Mouse (Mus musculus): Measurements from ENCODE around the gene Pex11b. TPM values are rescaled to one million over a fixed set of nuclear protein-coding genes. Genes with fewer than 3 reads are reported as not detected.
A peak's percentile ranks its signal among the peaks of the same experiment; 100 is the strongest.
"Not testable (repeated sequence)": the region's sequence is repeated elsewhere in the genome, so short reads cannot be mapped to it uniquely, and the experiment has no call there.

Pex11b gene
- total RNA-seq, 2 experiments from 2014 or later: 9.7 to 49.5 TPM

DNA sequence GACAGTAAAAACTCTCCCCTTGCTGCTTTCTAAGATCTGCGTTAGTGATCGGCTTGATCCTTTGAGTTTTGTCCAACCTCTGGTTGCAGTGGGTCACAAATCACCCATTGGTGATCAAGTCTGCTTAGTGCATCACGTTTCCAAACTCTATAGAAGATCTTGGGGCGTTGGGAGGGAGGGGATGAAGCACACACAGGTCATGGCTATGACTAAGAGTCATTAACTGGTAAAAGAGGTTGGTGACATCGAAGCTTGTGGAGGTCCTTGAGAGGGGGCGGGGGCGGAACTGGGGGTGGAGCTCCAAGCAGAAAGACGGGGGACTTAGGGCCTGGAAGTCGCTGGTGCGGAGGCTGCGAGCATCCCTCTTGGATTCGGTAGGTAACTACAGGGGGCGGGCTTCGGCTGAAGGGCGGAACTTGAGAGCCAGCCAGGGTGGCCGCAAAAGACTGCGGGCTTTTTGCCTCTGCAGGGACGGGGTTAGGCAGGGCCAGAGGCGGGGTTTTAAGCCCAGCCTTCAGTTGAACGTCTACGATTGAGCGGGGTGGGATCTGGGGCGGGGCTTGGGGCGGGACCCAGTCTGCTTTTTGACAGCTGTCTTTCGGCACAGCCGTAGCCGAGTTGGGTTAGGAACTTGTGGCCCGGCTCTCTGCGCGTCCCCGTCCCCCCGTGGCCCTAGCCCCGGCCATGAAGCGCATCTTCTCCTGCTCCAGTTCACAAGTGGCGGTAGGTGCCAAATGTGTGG, 34.7 kb downstream of the Pex11b start, which contains the start of gene Ankrd35:
TSS of gene Ankrd35 (plus strand) at position 405 of the 742 bp plus-strand sequence.
- ATAC-seq (replicated peaks; ENCODE audit: low FRiP score, low TSS enrichment, poor library complexity, severe bottlenecking): peak; percentile 97

GRCm38 (mm10) chr3:96671519-96671918, 36.3 kb downstream of the Pex11b start:
- ATAC-seq (replicated peaks; ENCODE audit: low FRiP score, low TSS enrichment, poor library complexity, severe bottlenecking): no peak

DNA sequence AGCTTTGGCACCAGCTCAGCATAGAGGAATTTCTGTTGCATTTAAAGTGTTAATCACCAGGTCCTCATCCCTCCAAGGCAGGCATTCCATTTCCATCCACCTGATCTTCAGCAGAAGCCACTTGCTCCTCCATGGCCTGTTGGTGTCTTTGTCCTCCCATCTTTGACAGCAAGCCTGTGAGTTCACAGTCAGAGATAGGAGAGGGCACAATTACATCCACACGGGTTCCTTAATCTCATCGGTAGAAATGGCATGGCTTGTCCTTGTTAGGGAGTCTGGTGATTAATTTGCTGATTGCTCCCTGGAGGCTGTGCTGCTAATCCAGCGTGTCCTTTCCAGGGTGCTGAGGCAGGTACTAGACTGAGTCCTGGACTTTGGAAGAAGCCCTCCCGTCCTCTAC, 38.3 kb downstream of the Pex11b start:
- no peak for ATAC-seq (replicated peaks; ENCODE audit: low FRiP score, low TSS enrichment, poor library complexity, severe bottlenecking)

DNA sequence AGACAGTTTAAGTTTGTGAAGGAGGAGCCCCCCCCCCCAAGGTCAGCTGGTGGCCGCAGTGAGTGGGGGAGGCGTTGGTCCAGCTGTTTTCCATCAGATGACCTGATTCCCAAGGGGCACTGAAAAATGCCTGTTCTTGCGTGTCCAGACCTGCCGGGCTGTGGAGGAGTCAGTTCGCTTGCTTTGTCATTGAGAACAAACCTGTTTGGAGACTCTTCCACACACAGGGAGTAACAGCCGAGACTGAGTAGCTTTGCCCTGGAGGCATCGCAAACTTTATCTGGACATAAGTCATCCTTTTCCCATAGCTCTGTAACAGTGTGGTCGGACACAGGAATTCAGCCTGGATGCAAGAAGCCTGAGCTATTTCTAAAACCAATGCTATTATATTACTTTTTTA, 39.3 kb downstream of the Pex11b start:
- ATAC-seq (replicated peaks; ENCODE audit: low FRiP score, low TSS enrichment, poor library complexity, severe bottlenecking): no peak

DNA sequence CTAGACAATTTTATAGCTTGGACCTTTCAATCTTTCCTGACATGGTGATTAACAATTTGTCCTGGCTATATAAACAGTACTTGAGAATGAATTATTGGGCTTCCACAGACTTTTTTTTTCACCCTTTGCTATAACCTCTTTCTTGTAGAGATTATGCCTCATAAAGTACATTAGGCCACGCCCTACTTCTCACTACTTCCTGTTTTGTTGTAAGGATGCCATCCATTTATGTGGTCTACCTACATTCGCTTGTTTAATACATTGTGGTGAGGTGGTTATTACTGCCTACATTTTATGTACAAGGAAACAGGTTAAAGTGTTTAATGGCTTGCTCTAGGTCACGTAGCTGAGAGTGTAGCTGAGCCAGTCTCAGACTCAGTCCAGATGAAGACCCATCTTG, 40.0 kb downstream of the Pex11b start:
- ATAC-seq (replicated peaks; ENCODE audit: low FRiP score, low TSS enrichment, poor library complexity, severe bottlenecking): no peak

DNA sequence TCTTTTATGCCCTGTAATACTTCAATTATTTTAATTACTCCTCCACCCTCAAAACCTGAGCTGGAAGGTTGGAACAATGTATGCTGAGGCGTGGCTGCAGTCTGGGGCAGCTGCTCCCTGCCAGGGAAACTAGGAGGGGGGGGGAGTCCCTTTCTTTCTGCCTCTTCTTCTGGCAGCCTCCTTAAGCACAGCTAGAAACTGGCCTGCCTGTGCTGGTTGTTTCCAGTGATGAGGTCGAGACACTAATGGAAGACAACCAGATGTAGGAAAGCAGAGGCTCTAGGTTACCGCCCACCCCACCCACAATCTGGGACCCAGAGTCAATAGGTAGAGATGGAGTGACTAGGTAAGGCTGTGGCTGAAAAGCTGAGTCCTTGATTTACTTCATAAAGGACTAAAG, 40.5 kb downstream of the Pex11b start:
- ATAC-seq (replicated peaks; ENCODE audit: low FRiP score, low TSS enrichment, poor library complexity, severe bottlenecking): no peak

DNA sequence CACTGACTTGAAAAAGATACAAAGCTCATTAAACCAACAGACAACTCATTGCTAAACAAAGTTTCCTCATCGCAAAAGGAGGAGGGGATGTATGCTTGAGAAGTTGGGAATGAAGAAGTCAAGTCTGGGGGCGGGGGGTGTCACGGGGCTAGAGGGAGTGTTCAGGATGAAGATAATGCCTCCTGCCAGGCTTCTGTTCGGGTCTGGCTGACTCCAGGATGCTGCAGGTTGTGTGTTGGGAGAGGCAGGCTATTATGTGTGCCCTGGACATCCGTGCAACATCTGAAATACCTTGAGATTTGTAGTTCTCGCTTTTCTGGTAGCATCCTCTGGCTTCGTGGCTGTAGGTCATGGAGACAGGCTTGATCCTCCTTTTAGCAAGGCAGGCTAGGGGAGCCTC, 43.3 kb downstream of the Pex11b start:
- ATAC-seq (replicated peaks; ENCODE audit: low FRiP score, low TSS enrichment, poor library complexity, severe bottlenecking): no peak

- ATAC-seq (replicated peaks; ENCODE audit: low FRiP score, low TSS enrichment, poor library complexity, severe bottlenecking): peak; percentile 42
Measured at GRCm38 (mm10) chr3:96679159-96679674, 44.0 kb downstream of the Pex11b start.

GRCm38 (mm10) chr3:96680269-96680956, 45.2 kb downstream of the Pex11b start:
- no peak; the same call in 1 of the 2 replicates for ATAC-seq (replicated peaks; ENCODE audit: low FRiP score, low TSS enrichment, poor library complexity, severe bottlenecking)

DNA sequence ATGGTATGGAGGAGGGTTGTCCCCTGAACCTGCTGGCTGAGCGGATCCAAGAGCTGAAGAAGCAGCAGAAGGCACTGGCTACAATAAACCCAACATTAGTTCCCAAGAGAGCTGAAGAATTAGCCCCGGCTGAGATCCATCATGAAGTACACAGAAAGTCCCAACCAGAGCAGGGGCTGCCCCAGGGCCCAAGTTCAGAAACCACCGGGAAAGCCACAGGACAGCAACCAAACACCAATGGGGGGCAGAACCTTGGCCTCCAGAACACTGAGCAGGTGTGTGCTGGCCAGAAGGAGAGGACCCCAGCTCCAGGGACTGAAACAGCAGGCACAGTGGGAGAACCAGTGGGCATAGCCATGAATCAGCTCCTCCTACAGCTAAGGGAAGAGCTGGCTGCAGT, 48.3 kb downstream of the Pex11b start:
- no peak for ATAC-seq (replicated peaks; ENCODE audit: low FRiP score, low TSS enrichment, poor library complexity, severe bottlenecking)

- no peak for ATAC-seq (replicated peaks; ENCODE audit: low FRiP score, low TSS enrichment, poor library complexity, severe bottlenecking)
Measured at GRCm38 (mm10) chr3:96684151-96684821, 49.1 kb downstream of the Pex11b start.

- 0 out of 2 replicates have a peak, but pooled peaks have one; percentile 34 for ATAC-seq (replicated peaks; ENCODE audit: low FRiP score, low TSS enrichment, poor library complexity, severe bottlenecking)
Measured at GRCm38 (mm10) chr3:96684822-96685156, 49.6 kb downstream of the Pex11b start.

DNA sequence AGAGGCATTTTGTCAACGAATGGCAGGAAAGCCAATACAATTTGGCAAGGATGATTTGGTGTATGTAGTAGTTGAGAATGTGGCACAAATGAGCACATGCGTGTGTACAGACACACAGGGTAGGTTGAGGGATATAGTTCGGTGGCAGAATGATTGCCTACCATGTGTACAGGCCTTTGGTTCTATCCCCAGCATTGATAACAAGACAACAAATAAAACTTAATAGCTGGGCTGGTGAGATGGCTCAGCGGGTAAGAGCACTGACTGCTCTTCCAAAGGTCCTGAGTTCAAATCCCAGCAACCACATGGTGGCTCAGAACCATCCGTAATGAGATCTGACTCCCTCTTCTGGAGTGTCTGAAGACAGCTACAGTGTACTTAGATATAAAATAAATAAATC, 50.9 kb downstream of the Pex11b start:
- not testable (repeated sequence) for ATAC-seq (replicated peaks; ENCODE audit: low FRiP score, low TSS enrichment, poor library complexity, severe bottlenecking)

GRCm38 (mm10) chr3:96688854-96689253, 53.7 kb downstream of the Pex11b start:
- ATAC-seq (replicated peaks; ENCODE audit: low FRiP score, low TSS enrichment, poor library complexity, severe bottlenecking): no peak

- peak; percentile 72 for ATAC-seq (replicated peaks; ENCODE audit: low FRiP score, low TSS enrichment, poor library complexity, severe bottlenecking)
Measured at GRCm38 (mm10) chr3:96690298-96690697, 55.1 kb downstream of the Pex11b start.

DNA sequence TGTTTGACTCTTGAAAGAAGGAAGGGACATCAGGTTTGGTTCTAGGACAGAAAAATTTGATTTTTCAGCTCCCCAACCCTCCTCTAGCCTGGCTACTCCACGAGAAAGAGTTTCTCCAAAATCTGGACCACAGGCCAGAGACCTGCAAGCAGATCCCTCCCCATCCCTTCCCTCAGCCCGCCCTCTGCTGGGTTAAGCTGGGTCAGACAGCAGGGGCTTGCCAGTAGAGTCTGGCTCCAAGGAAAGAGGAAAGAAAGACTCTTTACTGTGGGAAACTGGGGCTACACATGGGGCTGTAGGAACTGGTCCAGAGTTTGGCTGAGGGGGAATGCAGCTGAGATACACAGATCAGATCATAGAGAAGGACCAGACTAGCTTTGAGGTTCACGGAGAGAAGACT, 57.3 kb downstream of the Pex11b start:
- no peak for ATAC-seq (replicated peaks; ENCODE audit: low FRiP score, low TSS enrichment, poor library complexity, severe bottlenecking)

DNA sequence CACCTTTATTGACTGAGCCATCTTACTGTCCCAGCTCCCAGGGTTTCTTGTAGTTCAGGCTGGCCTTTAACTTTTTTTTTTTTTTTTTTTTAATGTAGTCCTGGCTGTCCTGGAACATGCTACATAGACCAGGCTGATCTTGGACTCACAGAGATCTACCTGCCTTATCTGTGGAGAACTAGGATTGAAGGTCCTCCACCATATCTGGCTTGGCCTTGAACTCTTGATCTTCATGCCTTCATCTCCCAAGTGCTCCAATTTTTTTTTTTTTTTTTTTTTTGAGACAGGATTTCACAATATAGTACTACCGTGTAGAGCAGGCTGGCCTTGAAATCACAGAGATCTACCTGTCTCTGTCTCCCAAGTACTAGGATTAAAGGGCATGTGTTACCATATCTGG, 58.4 kb downstream of the Pex11b start:
- ATAC-seq (replicated peaks; ENCODE audit: low FRiP score, low TSS enrichment, poor library complexity, severe bottlenecking): no peak

All from megakaryocyte-erythroid progenitor cell, adult 5-6 weeks (primary cell).